In genomic region chr9:114305957-114306356, GRCm38 (mm10) we compare ENCODE assay signal across 18 mouse cellular contexts. TPM values are rescaled to one million over a fixed set of nuclear protein-coding genes. Genes with fewer than 3 reads are reported as not detected.
DNase-seq lines count a peak whose midpoint lies in the region; TF ChIP-seq lines count a peak whose summit lies in the region.
"Not testable (repeated sequence)": the region's sequence is repeated elsewhere in the genome, so short reads cannot be mapped to it uniquely, and the experiment has no call there.
"Had no signal": no experiment of that assay in that cellular context is flagged by ENCODE, and none has a peak within 500 bp of the region (broad histone marks: within the 10 kb centered on the region; RNA-seq: fewer than 3 reads in every experiment).

No protein-coding gene starts in this region.

- H3K9me3 ChIP-seq in CH12.LX (replicated peaks; ENCODE audit: low read length) = not testable (repeated sequence)

- peak overlapping the region; percentile 44 for H3K4me2 ChIP-seq in CH12.LX (ENCODE audit: insufficient read depth, low read depth, poor library complexity, severe bottlenecking)

- peak overlapping the region; percentile 63 for H3K9ac ChIP-seq in CH12.LX (ENCODE audit: insufficient read depth, low read depth)

- H3K27me3 ChIP-seq in CH12.LX (replicated peaks) = not testable (repeated sequence)

- not testable (repeated sequence) for H3K36me3 ChIP-seq in CH12.LX (replicated peaks in 1 of 2; ENCODE audit: control insufficient read depth in 1 of 2, insufficient read depth in 1 of 2, low read length in 1 of 2)

- H3K79me2 ChIP-seq in CH12.LX (replicated peaks; ENCODE audit: control insufficient read depth, extremely low read depth, insufficient read depth, poor library complexity, severe bottlenecking) = not testable (repeated sequence)

- not testable (repeated sequence) for TF ChIP-seq RAD21 in CH12.LX (IDR thresholded peaks at IDR 0.05; ENCODE audit: low read depth, low read length)

- peak; percentile 71 for TF ChIP-seq EP300 in CH12.LX (IDR thresholded peaks at IDR 0.05; ENCODE audit: low read length)

- TF ChIP-seq POLR2A in CH12.LX (IDR thresholded peaks at IDR 0.05; ENCODE audit: low read depth, low read length) = peak; percentile 47; the same call in 1 of the 2 replicates
- not testable (repeated sequence) for TF ChIP-seq POLR2A in bone marrow macrophage, adult 2 months (IDR thresholded peaks at IDR 0.05; ENCODE audit: borderline replicate concordance, low read depth, low read length)

- H3K4me3 ChIP-seq in CH12.LX (replicated peaks in 1 of 3; ENCODE audit: low read depth in 2 of 3, low read length in 2 of 3, poor library complexity in 1 of 3); bone marrow macrophage, adult 2 months (ENCODE audit: insufficient read depth, low read length): not testable (repeated sequence)

- H3K4me1 ChIP-seq in CH12.LX (ENCODE audit: control insufficient read depth in 1 of 2, insufficient read depth in 2 of 2) = peaks cover 2 to 15% of the 10 kb centered on the region in 2 experiments; a peak in 2 of 4 replicates
- H3K4me1 ChIP-seq in bone marrow macrophage, adult 2 months (ENCODE audit: control insufficient read depth, insufficient read depth, low read length) = not testable (repeated sequence)

- in situ Hi-C loops in CH12.LX (cut with MboI; ENCODE audit: low pct_ligation_motif_present, low pct_unique_long_range_greater_than_20kb, low sequenced_read_pairs) = loop anchor here (25.0 kb wide), 1 partner anchor 181 kb away; no protein-coding TSS in a partner anchor

- dilution Hi-C loops in CH12.LX (cut with MboI; ENCODE audit: extremely low pct_ligation_motif_present, extremely low pct_unique_long_range_greater_than_20kb, low sequenced_read_pairs) = not testable (repeated sequence)

- not testable (repeated sequence) for TF ChIP-seq CTCF in CH12.LX (conservative IDR thresholded peaks at IDR 0.05 in 1 of 2, IDR thresholded peaks at IDR 0.05 in 1 of 2; ENCODE audit: low read depth in 2 of 2, low read length in 2 of 2); bone marrow macrophage, adult 2 months (IDR thresholded peaks at IDR 0.05; ENCODE audit: low read depth, low read length)

- DNase-seq in 416B (ENCODE audit: low read depth) = peak; percentile 7
- not testable (repeated sequence) for DNase-seq in CH12.LX (ENCODE audit: extremely low read depth)

- H3K27ac ChIP-seq in CH12.LX (ENCODE audit: insufficient read depth, low read depth) = peak overlapping the region; percentile 91
- peak overlapping the region; percentile 82 for H3K27ac ChIP-seq in bone marrow macrophage, adult 2 months (ENCODE audit: insufficient read depth, low read depth, low read length)

TF ChIP-seq in CH12.LX, 34 proteins besides CTCF, POLR2A, EP300 and RAD21:
- TF ChIP-seq TCF12 (IDR thresholded peaks at IDR 0.05; ENCODE audit: low read depth, low read length) = peak; percentile 68; the same call in 1 of the 2 replicates
- peak; percentile 75; the same call in 1 of the 2 replicates for TF ChIP-seq MEF2A (IDR thresholded peaks at IDR 0.05; ENCODE audit: borderline replicate concordance, low read depth, low read length)
- TF ChIP-seq CHD1 (IDR thresholded peaks at IDR 0.05; ENCODE audit: low read depth, low read length) = peak; percentile 91; the same call in 1 of the 2 replicates
- peak; percentile 35; the same call in 1 of the 2 replicates for TF ChIP-seq JUND (conservative IDR thresholded peaks at IDR 0.05; ENCODE audit: low read depth, low read length)
- peak; percentile 27 for TF ChIP-seq USF1 (IDR thresholded peaks at IDR 0.05; ENCODE audit: low read depth, low read length)
- peak; percentile 75 for TF ChIP-seq IRF4 (IDR thresholded peaks at IDR 0.05; ENCODE audit: low read depth, low read length)
- TF ChIP-seq ETS1 (conservative IDR thresholded peaks at IDR 0.05; ENCODE audit: low read depth, low read length) = peak; percentile 45; the same call in 1 of the 2 replicates
- TF ChIP-seq BHLHE40 (IDR thresholded peaks at IDR 0.05; ENCODE audit: low read depth, low read length) = peak; percentile 71

RNA-seq across cellular contexts. Expression of gene Bcl2a1c, which starts 24.0 kb away (rescaled TPM):
- 1.4 and 1.7 TPM in 2 replicates for total RNA-seq in CH12.LX (2012; rRNA removed)
- 1.8 TPM in 1 of 2 replicates, not detected in the other for total RNA-seq in CH12.LX (2014; rRNA removed)
- polyA plus RNA-seq in CH12.LX (2012; ENCODE audit: insufficient read length, low read depth) = 4.8 and 8.2 TPM in 2 replicates
- not detected in 2 replicates for polyA plus RNA-seq in bone marrow macrophage, adult 2 months (2012; ENCODE audit: insufficient read depth, insufficient read length, missing spikeins)
- total RNA-seq: adrenal gland, adult 18-20 months; adrenal gland, adult 2 months; adrenal gland, adult 8-10 months; adrenal gland, postnatal 10 days; adrenal gland, postnatal 14 days; adrenal gland, postnatal 25 days; adrenal gland, postnatal 36 days; adrenal gland, postnatal 4 days; ES-E14; G1E; MEL had no signal
- polyA plus RNA-seq: adrenal gland, adult 2 months; brain, embryonic 14.5 days; C2C12; cerebellum, adult 2 months; G1E; Patski had no signal
